In the genomic region with DNA sequence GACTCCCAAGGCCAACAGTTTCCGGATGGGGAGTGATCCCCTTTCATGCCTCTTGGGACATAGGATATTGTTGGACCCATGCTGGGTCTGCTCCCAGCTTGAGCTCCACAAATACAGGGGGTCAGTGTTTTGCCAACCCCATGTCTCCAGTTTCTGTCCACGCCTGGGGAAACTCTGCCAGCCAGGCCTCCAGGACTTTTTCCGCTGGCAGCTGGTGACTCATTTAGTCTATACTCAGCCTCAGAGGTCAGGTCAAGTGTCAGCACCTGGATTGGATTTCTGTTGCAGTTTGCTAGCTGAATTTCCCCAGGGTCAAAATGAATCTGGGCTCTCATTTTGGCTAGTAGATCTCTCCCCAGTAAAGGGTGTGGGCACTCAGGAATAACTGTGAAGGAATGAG, we compare ENCODE assay signal across 23 mouse cellular contexts. TPM values are rescaled to one million over a fixed set of nuclear protein-coding genes. Genes with fewer than 3 reads are reported as not detected.
DNase-seq lines count a peak whose midpoint lies in the region; TF ChIP-seq lines count a peak whose summit lies in the region.
"Had no signal": no experiment of that assay in that cellular context is flagged by ENCODE, and none has a peak within 500 bp of the region (broad histone marks: within the 10 kb centered on the region; RNA-seq: fewer than 3 reads in every experiment).

No protein-coding gene starts in this region.

- no peak for TF ChIP-seq POLR2A in lung, adult 2 months (IDR thresholded peaks at IDR 0.05; ENCODE audit: borderline replicate concordance, extremely low read depth, low read depth, low read length)
- no peak for TF ChIP-seq POLR2A in heart, adult 2 months (IDR thresholded peaks at IDR 0.05; ENCODE audit: insufficient read depth, low read depth, low read length)

- H3K9ac ChIP-seq in heart, adult 2 months (ENCODE audit: low read depth, low read length), result no peak overlapping the region
- H3K9ac ChIP-seq: forebrain, embryonic 13.5 days; heart, embryonic 12.5 days; hindbrain, embryonic 12.5 days; limb, embryonic 12.5 days; liver, embryonic 14.5 days; stomach, embryonic 15.5 days had no signal

- peak; percentile 53 for DNase-seq in embryo, embryonic 10 days (ENCODE audit: low spot score)
- DNase-seq in embryo, embryonic 9.5 days (ENCODE audit: extremely low spot score), result no peak
- peak; percentile 15 to 35 for DNase-seq in lung, adult 18-20 months
- no peak for DNase-seq in lung, adult 2 months
- DNase-seq in gastrocnemius, adult 8-10 months (ENCODE audit: low spot score in 2 of 2), result peak; percentile 62 to 86
- peak; percentile 89 for DNase-seq in skeletal muscle tissue, adult 2 months (ENCODE audit: low read depth, low spot score)
- DNase-seq in adrenal gland, postnatal 4 days (ENCODE audit: low spot score in 2 of 2), result no peak
- no peak for DNase-seq in heart, adult 2 months
- DNase-seq: adrenal gland, postnatal 36 days; cerebellum, adult 11 months; cerebellum, adult 9-11 months; heart, postnatal 10 days; kidney, adult 18-20 months; kidney, postnatal 4 days; midbrain, embryonic 14.5 days; right cerebral cortex, postnatal 25 days had no signal

- intact Hi-C loops in heart, adult 2 months (cut with DNase I), result no loop called here

- no peak overlapping the region for H3K4me3 ChIP-seq in lung, adult 2 months (replicated peaks; ENCODE audit: extremely low read depth, low read depth, low read length)
- no peak overlapping the region for H3K4me3 ChIP-seq in heart, adult 2 months
- H3K4me3 ChIP-seq: forebrain, embryonic 13.5 days; heart, embryonic 12.5 days; hindbrain, embryonic 12.5 days; limb, embryonic 12.5 days; stomach, embryonic 15.5 days had no signal

- H3K4me1 ChIP-seq in lung, adult 2 months (ENCODE audit: control insufficient read depth, insufficient read depth, low read length), result no peaks in the 10 kb centered on the region
- H3K4me1 ChIP-seq in heart, adult 2 months (ENCODE audit: control insufficient read depth, insufficient read depth, low read length), result no peaks in the 10 kb centered on the region
- H3K4me1 ChIP-seq: forebrain, embryonic 13.5 days had no signal

- no peak overlapping the region for H3K27ac ChIP-seq in heart, adult 2 months
- H3K27ac ChIP-seq: forebrain, embryonic 13.5 days; hindbrain, embryonic 12.5 days; limb, embryonic 12.5 days; liver, embryonic 14.5 days; stomach, embryonic 15.5 days had no signal

- H3K36me3 ChIP-seq in heart, adult 2 months (ENCODE audit: control insufficient read depth, insufficient read depth, low read length), result no peaks in the 10 kb centered on the region
- H3K36me3 ChIP-seq: heart, embryonic 12.5 days; hindbrain, embryonic 12.5 days; limb, embryonic 12.5 days; stomach, embryonic 15.5 days had no signal

- no peak for TF ChIP-seq EP300 in heart, adult 2 months (IDR thresholded peaks at IDR 0.05; ENCODE audit: insufficient read depth, low read depth, low read length)

- 64% methylated on average over 3 of the region's 3 CpGs for WGBS in lung, adult 2 months
- WGBS in heart, adult 2 months, result 74% methylated on average over 3 of the region's 3 CpGs

- no peaks in the 10 kb centered on the region; the same call in 1 of the 2 replicates for H3K27me3 ChIP-seq in heart, adult 2 months (ENCODE audit: control insufficient read depth, insufficient read depth, low read length)
- H3K27me3 ChIP-seq: forebrain, embryonic 13.5 days; hindbrain, embryonic 12.5 days; Patski; stomach, embryonic 15.5 days had no signal

- no peak for TF ChIP-seq CTCF in lung, adult 2 months (IDR thresholded peaks at IDR 0.05; ENCODE audit: insufficient read depth, low read length)
- no peak for TF ChIP-seq CTCF in heart, adult 2 months (IDR thresholded peaks at IDR 0.05)

- H3K79me2 ChIP-seq in heart, adult 2 months (replicated peaks; ENCODE audit: control insufficient read depth, insufficient read depth, low read length), result no peaks in the 10 kb centered on the region

RNA-seq across cellular contexts. Expression of a gene that starts 46.8 kb away (rescaled TPM):
- 11.3 and 20.7 TPM in 2 replicates for polyA plus RNA-seq in lung, adult 2 months (2012; rRNA removed)
- 10 to 100 TPM; 38.7 to 56.1 (median 46.4) TPM for total RNA-seq in gastrocnemius, adult 8-10 months (2022)
- 10 to 100 TPM; 17.4 to 19.3 TPM for total RNA-seq in adrenal gland, postnatal 4 days (2021)
- 10 to 100 TPM; 21.0 to 21.9 TPM for total RNA-seq in heart, adult 2 months (2021)
- polyA plus RNA-seq in heart, adult 2 months (2012; rRNA removed), result 15.3 and 28.3 TPM in 2 replicates

RNA-seq across cellular contexts. Expression of a gene that starts 58.0 kb away (rescaled TPM):
- polyA plus RNA-seq in lung, adult 2 months (2012; rRNA removed), result 1.5 and 2.2 TPM in 2 replicates
- 10 to 100 TPM; 14.0 to 19.3 (median 18.6) TPM for total RNA-seq in gastrocnemius, adult 8-10 months (2022)
- total RNA-seq in adrenal gland, postnatal 4 days (2021), result 10 to 100 TPM; 23.3 to 26.4 TPM
- 10 to 100 TPM in 1 of 2 experiments, 1 to 10 TPM in 1; 9.4 to 12.4 TPM for total RNA-seq in heart, adult 2 months (2021)
- polyA plus RNA-seq in heart, adult 2 months (2012; rRNA removed), result 2.5 and 5.4 TPM in 2 replicates

Comparison
In these comparisons a context has a peak if more than half of its experiments do, and no peak if none do; other contexts are left out.
1. DNase-seq: peak in embryo, embryonic 10 days (single experiment), lung, adult 18-20 months (2 of 2), gastrocnemius, adult 8-10 months (2 of 2) and skeletal muscle tissue, adult 2 months (single experiment); none in embryo, embryonic 9.5 days (single experiment), lung, adult 2 months (single experiment), adrenal gland, postnatal 4 days (0 of 2) and heart, adult 2 months (0 of 2).